Mouse (Mus musculus) spleen, adult 12 weeks (tissue): ENCODE data around the gene Spata6.
A peak's percentile ranks its signal among the peaks of the same experiment; 100 is the strongest.

Experiments
- DNase-seq: peaks from one replicate; pipeline ENCODE4 v3.0.0; 2022; ENCODE audit warnings: low spot score

The Spata6 gene

GRCm38 (mm10) chr4:111719776-111720661 lies at the start of gene Spata6:
Gene Spata6, plus strand, starts transcription at chr4:111719984.
- peak; percentile 78 for DNase-seq

GRCm38 (mm10) chr4:111670566-111671421 lies 49.0 kb upstream of the Spata6 start:
- no peak for DNase-seq

GRCm38 (mm10) chr4:111671440-111671839 lies 48.3 kb upstream of the Spata6 start:
- no peak for DNase-seq

- no peak for DNase-seq
Observed at GRCm38 (mm10) chr4:111673904-111674303, 45.9 kb upstream of the Spata6 start.

- DNase-seq, result no peak
Observed at GRCm38 (mm10) chr4:111681926-111682325, 37.9 kb upstream of the Spata6 start.

GRCm38 (mm10) chr4:111682793-111683192 lies 37.0 kb upstream of the Spata6 start:
- no peak for DNase-seq

- no peak for DNase-seq
Observed at GRCm38 (mm10) chr4:111683843-111684242, 35.9 kb upstream of the Spata6 start.

GRCm38 (mm10) chr4:111685951-111686350 lies 33.8 kb upstream of the Spata6 start:
- DNase-seq, result no peak

GRCm38 (mm10) chr4:111686951-111687350 lies 32.8 kb upstream of the Spata6 start:
- DNase-seq, result no peak

GRCm38 (mm10) chr4:111687613-111688012 lies 32.2 kb upstream of the Spata6 start:
- peak; percentile 43 for DNase-seq

- no peak for DNase-seq
Observed at GRCm38 (mm10) chr4:111691057-111691543, 28.7 kb upstream of the Spata6 start.

- DNase-seq, result no peak
Observed at GRCm38 (mm10) chr4:111701381-111701780, 18.4 kb upstream of the Spata6 start.

GRCm38 (mm10) chr4:111704126-111704525 lies 15.7 kb upstream of the Spata6 start:
- DNase-seq, result no peak

- DNase-seq, result no peak
Observed at GRCm38 (mm10) chr4:111704975-111705374, 14.8 kb upstream of the Spata6 start.

GRCm38 (mm10) chr4:111719296-111719695 lies 488 bp upstream of the Spata6 start:
- DNase-seq, result no peak

- DNase-seq, result no peak
Observed at GRCm38 (mm10) chr4:111720662-111721003, 849 bp downstream of the Spata6 start.

- no peak for DNase-seq
Observed at GRCm38 (mm10) chr4:111721121-111721840, 1.5 kb downstream of the Spata6 start.

GRCm38 (mm10) chr4:111737551-111737950 lies 17.8 kb downstream of the Spata6 start:
- no peak for DNase-seq

GRCm38 (mm10) chr4:111780533-111780932 lies 60.7 kb downstream of the Spata6 start:
- no peak for DNase-seq

- DNase-seq, result no peak
Observed at GRCm38 (mm10) chr4:111799892-111800291, 80.1 kb downstream of the Spata6 start.

GRCm38 (mm10) chr4:111803164-111803563 lies 83.4 kb downstream of the Spata6 start:
- DNase-seq, result no peak

- no peak for DNase-seq
Observed at GRCm38 (mm10) chr4:111817478-111817877, 97.7 kb downstream of the Spata6 start.
